Mouse (Mus musculus) forebrain, postnatal 0 days (tissue): ENCODE results near the gene Lancl3. TPM values are rescaled to one million over a fixed set of nuclear protein-coding genes. Genes with fewer than 3 reads are reported as not detected.
"Not testable (repeated sequence)": the region's sequence is repeated elsewhere in the genome, so short reads cannot be mapped to it uniquely, and the experiment has no call there.

ENCODE experiments used
- ATAC-seq: fragments of 200-750 bp; cut with Nextera tagmentation; 2 replicates; pipeline ENCODE4 v1.8.0; 2017; ENCODE audit warnings: mild to moderate bottlenecking, moderate library complexity
- DNase-seq: peaks from one replicate; pipeline ENCODE4 v3.0.0-alpha.2; 2015
- H3K27ac ChIP-seq: fragments of 300-500 bp; sonication (generic); 2 replicates; pipeline ENCODE4 v1.5.1; 2014; ENCODE audit warnings: low read depth, mild to moderate bottlenecking, antibody characterized with exemption, low read length, moderate library complexity, mixed read lengths
- H3K27me3 ChIP-seq: fragments of 300-500 bp; sonication (generic); 2 replicates; pipeline ENCODE4 v1.6.1; 2014; ENCODE audit warnings: mild to moderate bottlenecking, low read length, mixed read lengths; ENCODE audit not compliant: insufficient read depth
- H3K36me3 ChIP-seq: fragments of 300-500 bp; sonication (generic); 2 replicates; pipeline ENCODE4 v1.6.1; 2014; ENCODE audit warnings: mild to moderate bottlenecking, moderate library complexity; ENCODE audit not compliant: insufficient read depth
- H3K4me1 ChIP-seq: fragments of 300-500 bp; sonication (generic); 2 replicates; pipeline ENCODE4 v1.6.1; 2014; ENCODE audit warnings: antibody characterized with exemption; ENCODE audit not compliant: insufficient read depth
- H3K4me2 ChIP-seq: fragments of 300-500 bp; sonication (generic); 2 replicates; pipeline ENCODE4 v1.6.1; 2014; ENCODE audit warnings: low read depth, mild to moderate bottlenecking, moderate library complexity
- H3K4me3 ChIP-seq: fragments of 300-500 bp; sonication (generic); 2 replicates; pipeline ENCODE4 v1.5.1; 2014; ENCODE audit warnings: low read depth, low read length, mixed read lengths
- H3K9ac ChIP-seq: fragments of 300-500 bp; sonication (generic); 2 replicates; pipeline ENCODE4 v1.6.1; 2014; ENCODE audit warnings: mild to moderate bottlenecking
- H3K9me3 ChIP-seq: fragments of 300-500 bp; sonication (generic); 2 replicates; pipeline ENCODE4 v1.6.1; 2016; ENCODE audit warnings: low read length
- CTCF ChIP-seq: sonication (generic); IDR thresholded peaks from 2 replicates; pipeline ENCODE4 v1.5.1; 2016; ENCODE audit warnings: antibody characterized with exemption, control low read depth, low read depth
- whole genome bisulfite sequencing: fragments of 180-500 bp; shearing (Covaris S2); extraction: QIAGEN DNeasy Blood & Tissue Kit; methylation state at CpG from one replicate; pipeline ENCODE4 v1.1.7; 2014; 5-methylcytosine and 5-hydroxymethylcytosine counted together
- polyA plus RNA-seq: library from polyadenylated mRNA; unstranded; fragments of >200 nt; fragmentation: Nextera tagmentation; extraction: Ambion mirVana; gene quantifications from 2 replicates; pipeline ENCODE4 v1.2.1, GENCODE M21; 2015
- total RNA-seq: library from RNA; depleted of rRNA; stranded (reverse); fragments of >200 nt; gene quantifications from 2 replicates; pipeline ENCODE4 v1.2.3, GENCODE M21; 2014; rRNA removed

Gene Lancl3
- total and polyA plus RNA-seq, 2 experiments from 2014 or later, result 5.6 to 14.9 TPM

DNA sequence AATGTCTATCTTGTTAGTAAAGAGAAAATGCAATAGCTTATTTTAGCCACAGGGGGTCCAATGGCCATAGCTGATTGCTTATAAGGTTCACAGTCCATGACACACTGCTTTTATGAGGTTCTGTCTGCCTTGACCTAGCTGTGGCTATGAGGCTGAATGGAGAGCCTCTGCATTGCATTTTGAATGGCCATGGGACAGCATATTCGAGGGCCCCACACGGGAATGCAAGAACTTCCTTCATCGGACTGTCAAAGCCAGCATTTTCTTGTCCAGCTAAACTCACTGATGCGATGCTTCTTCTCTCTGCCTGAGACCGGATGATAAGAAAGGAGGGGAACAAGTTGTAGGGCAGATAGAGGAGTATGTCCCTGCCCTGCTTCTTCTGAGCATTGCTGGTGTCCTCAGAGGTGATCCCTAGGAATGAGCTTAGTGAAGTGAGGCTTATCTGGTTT, 98.7 kb downstream of the Lancl3 start:
- no peaks in the 10 kb centered on the region for H3K27me3 ChIP-seq
- WGBS, result 88% methylated on average over 5 of the region's 5 CpGs
- DNase-seq, result no peak
- H3K4me3 ChIP-seq, result no peak overlapping the region
- no peak overlapping the region for H3K4me2 ChIP-seq
- no peak overlapping the region for H3K9ac ChIP-seq
- H3K36me3 ChIP-seq, result no peaks in the 10 kb centered on the region
- no peak for TF ChIP-seq CTCF
- ATAC-seq, result no peak
- H3K27ac ChIP-seq, result no peak overlapping the region
- no peaks in the 10 kb centered on the region for H3K4me1 ChIP-seq
- no peaks in the 10 kb centered on the region for H3K9me3 ChIP-seq

GRCm38 (mm10) chrX:9302791-9303190, 103.1 kb downstream of the Lancl3 start:
- Histone ChIP-seq H3K4me1 (no peaks in the 10 kb centered on the region), H3K9me3 (no peaks in the 10 kb centered on the region), H3K4me2 (no peak overlapping the region), H3K9ac (no peak overlapping the region), H3K27me3 (no peaks in the 10 kb centered on the region), H3K4me3 (no peak overlapping the region), H3K36me3 (no peaks in the 10 kb centered on the region), H3K27ac (no peak overlapping the region)
- ATAC-seq, result no peak
- 88% methylated on average over 5 of the region's 5 CpGs for WGBS
- no peak for DNase-seq
- no peak for TF ChIP-seq CTCF

DNA sequence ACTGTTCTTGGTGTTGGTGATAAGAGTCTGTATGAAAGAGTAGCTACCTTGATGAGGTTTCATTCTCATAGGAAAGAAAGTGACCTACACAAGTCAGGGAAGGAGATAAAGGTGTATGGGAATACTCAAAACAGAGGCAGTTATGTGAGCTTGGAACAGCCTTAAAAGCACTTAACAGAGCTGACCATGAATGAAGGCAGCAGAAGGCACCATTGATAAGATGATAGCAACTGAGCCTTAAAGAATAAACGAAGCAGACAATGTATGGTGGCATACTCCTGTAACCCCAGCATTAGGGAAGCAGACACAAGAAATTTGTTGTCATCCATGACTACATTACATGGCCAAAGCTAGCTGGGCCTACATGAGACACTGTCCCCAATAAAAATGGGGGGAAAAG, 103.8 kb downstream of the Lancl3 start:
- no peak overlapping the region for H3K4me3 ChIP-seq
- WGBS, result 76% methylated on average over 1 of the region's 1 CpGs
- TF ChIP-seq CTCF, result no peak
- H3K27ac ChIP-seq, result no peak overlapping the region
- no peak overlapping the region for H3K4me2 ChIP-seq
- no peaks in the 10 kb centered on the region for H3K9me3 ChIP-seq
- no peaks in the 10 kb centered on the region for H3K27me3 ChIP-seq
- H3K4me1 ChIP-seq, result no peaks in the 10 kb centered on the region
- no peak overlapping the region for H3K9ac ChIP-seq
- no peak for DNase-seq
- no peak for ATAC-seq
- no peaks in the 10 kb centered on the region for H3K36me3 ChIP-seq

DNA sequence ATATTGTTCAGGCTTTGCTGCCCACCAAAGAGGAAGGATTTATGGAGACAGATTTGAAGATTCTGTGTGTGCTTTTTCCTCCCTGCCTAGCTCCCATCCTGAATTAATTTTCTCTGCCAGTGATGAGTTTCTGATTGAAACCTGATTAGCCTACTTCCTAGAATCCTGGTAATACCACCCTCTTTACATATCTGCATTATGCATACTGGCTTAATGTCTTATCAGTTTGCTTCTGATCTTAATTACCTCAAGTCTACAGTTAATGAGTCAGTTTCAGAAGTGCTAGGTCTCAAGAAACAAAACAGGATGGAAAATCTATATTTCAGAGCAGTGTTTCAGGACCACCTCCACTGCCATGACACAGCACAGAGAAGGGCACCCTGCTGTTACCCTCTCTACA, 116.8 kb downstream of the Lancl3 start:
- not testable (repeated sequence) for H3K27me3 ChIP-seq, DNase-seq, ATAC-seq, H3K36me3 ChIP-seq, H3K4me1 ChIP-seq, H3K9ac ChIP-seq, H3K4me3 ChIP-seq, H3K9me3 ChIP-seq, H3K4me2 ChIP-seq, H3K27ac ChIP-seq

Other genes with a start within 250 kb of the Lancl3 start
- not detected in 2 replicates for gene Fthl17b, start 236.9 kb upstream of the Lancl3 start, total RNA-seq
- not detected in 2 replicates for gene Fthl17b, start 236.9 kb upstream of the Lancl3 start, polyA plus RNA-seq
- gene Fthl17c, start 223.3 kb upstream of the Lancl3 start, total RNA-seq, result not detected in 2 replicates
- not detected in 2 replicates for gene Fthl17c, start 223.3 kb upstream of the Lancl3 start, polyA plus RNA-seq
- not detected in 2 replicates for gene Fthl17d, start 213.1 kb upstream of the Lancl3 start, total RNA-seq
- gene Fthl17d, start 213.1 kb upstream of the Lancl3 start, polyA plus RNA-seq, result not detected in 2 replicates
- not detected in 2 replicates for gene Fthl17e, start 166.4 kb upstream of the Lancl3 start, total RNA-seq
- gene Fthl17e, start 166.4 kb upstream of the Lancl3 start, polyA plus RNA-seq, result not detected in 2 replicates
- gene Fthl17f, start 136.9 kb upstream of the Lancl3 start, total RNA-seq, result not detected in 2 replicates
- not detected in 2 replicates for gene Fthl17f, start 136.9 kb upstream of the Lancl3 start, polyA plus RNA-seq
- not detected in 2 replicates for gene 4930402K13Rik, start 95.3 kb upstream of the Lancl3 start, total RNA-seq
- not detected in 2 replicates for gene 4930402K13Rik, start 95.3 kb upstream of the Lancl3 start, polyA plus RNA-seq
- not detected in 2 replicates for gene Gm14862, start 57.0 kb downstream of the Lancl3 start, total RNA-seq
- gene Gm14862, start 57.0 kb downstream of the Lancl3 start, polyA plus RNA-seq, result not detected in 2 replicates
- gene Xk, start 72.9 kb downstream of the Lancl3 start, total RNA-seq, result 4.7 and 7.1 TPM in 2 replicates
- gene Xk, start 72.9 kb downstream of the Lancl3 start, polyA plus RNA-seq, result 1.6 and 3.2 TPM in 2 replicates
- 1.6 and 2.2 TPM in 2 replicates for gene H2al1m, start 83.9 kb downstream of the Lancl3 start, total RNA-seq
- not detected in 2 replicates for gene H2al1m, start 83.9 kb downstream of the Lancl3 start, polyA plus RNA-seq
- gene H2al1k, start 150.7 kb downstream of the Lancl3 start, total RNA-seq, result not detected in 2 replicates
- not detected in 2 replicates for gene H2al1k, start 150.7 kb downstream of the Lancl3 start, polyA plus RNA-seq